ENCODE assay signal across 24 mouse cellular contexts in genomic region chr2:143078198-143078851, GRCm38 (mm10). TPM values are rescaled to one million over a fixed set of nuclear protein-coding genes. Genes with fewer than 3 reads are reported as not detected.
DNase-seq lines count a peak whose midpoint lies in the region; ATAC-seq and TF ChIP-seq lines count a peak whose summit lies in the region.
"Had no signal": no experiment of that assay in that cellular context is flagged by ENCODE, and none has a peak within 500 bp of the region (broad histone marks: within the 10 kb centered on the region; RNA-seq: fewer than 3 reads in every experiment).

TSS of gene Otor (plus strand) at chr2:143078473.

- no peaks in the 10 kb centered on the region for H3K9me3 ChIP-seq in lung, embryonic 16.5 days (ENCODE audit: control insufficient read depth, low read length)
- no peaks in the 10 kb centered on the region for H3K9me3 ChIP-seq in embryonic facial prominence, embryonic 13.5 days
- no peaks in the 10 kb centered on the region for H3K9me3 ChIP-seq in limb, embryonic 14.5 days (ENCODE audit: control insufficient read depth, low read length)
- H3K9me3 ChIP-seq: liver, embryonic 15.5 days; megakaryocyte, embryonic 14.5 days had no signal

- no peaks in the 10 kb centered on the region; the same call in 1 of the 2 replicates for H3K4me1 ChIP-seq in lung, embryonic 16.5 days (replicated peaks; ENCODE audit: control insufficient read depth, insufficient read depth, low read length)
- H3K4me1 ChIP-seq in embryonic facial prominence, embryonic 13.5 days: peaks cover 23% of the 10 kb centered on the region
- peaks cover 10% of the 10 kb centered on the region for H3K4me1 ChIP-seq in limb, embryonic 14.5 days (ENCODE audit: control insufficient read depth, insufficient read depth, low read length)
- H3K4me1 ChIP-seq: liver, embryonic 15.5 days had no signal

- H3K9ac ChIP-seq in lung, embryonic 16.5 days (ENCODE audit: low read length): no peak within 1 kb of the TSS
- 0 out of 2 replicates have a peak within 1 kb of the TSS, but pooled peaks have one; percentile 1 for H3K9ac ChIP-seq in embryonic facial prominence, embryonic 13.5 days
- no peak within 1 kb of the TSS for H3K9ac ChIP-seq in limb, embryonic 14.5 days (ENCODE audit: low read depth, low read length, severe bottlenecking)
- H3K9ac ChIP-seq: hindbrain, embryonic 14.5 days; liver, embryonic 15.5 days had no signal

- TF ChIP-seq POLR2A in limb, embryonic 14.5 days (IDR thresholded peaks at IDR 0.05; ENCODE audit: borderline replicate concordance, extremely low read depth, insufficient read depth, insufficient read length): no peak

- DNase-seq in embryo, embryonic 10.5 days (ENCODE audit: low spot score): peak; percentile 13
- DNase-seq in embryo, embryonic 11 days: no peak
- no peak for DNase-seq in lung, postnatal 4 days
- DNase-seq in limb, embryonic 14.5 days (ENCODE audit: low spot score): peak; percentile 18
- DNase-seq in urinary bladder, postnatal 14 days (ENCODE audit: low spot score): no peak
- DNase-seq in heart, postnatal 10 days: no peak
- DNase-seq: adrenal gland, postnatal 25 days; cerebellum, adult 11-12 months; cerebellum, postnatal 14 days; heart, postnatal 14 days; kidney, postnatal 36 days; layer of hippocampus, adult 9-11 months; lung, postnatal 14 days had no signal

- ATAC-seq in lung, embryonic 16.5 days (ENCODE audit: low read depth): no peak
- ATAC-seq in embryonic facial prominence, embryonic 13.5 days (ENCODE audit: insufficient number of reproducible peaks, insufficient read depth, low FRiP score, low TSS enrichment, low read depth): peak; percentile 65
- ATAC-seq in limb, embryonic 14.5 days (ENCODE audit: low FRiP score, low read depth): peak; percentile 75; the same call in 1 of the 2 replicates

- no peaks in the 10 kb centered on the region for H3K27me3 ChIP-seq in lung, embryonic 16.5 days (ENCODE audit: control insufficient read depth, insufficient read depth, low read depth, low read length)
- no peaks in the 10 kb centered on the region for H3K27me3 ChIP-seq in embryonic facial prominence, embryonic 13.5 days
- no peaks in the 10 kb centered on the region for H3K27me3 ChIP-seq in limb, embryonic 14.5 days (ENCODE audit: control insufficient read depth, insufficient read depth, low read length)
- H3K27me3 ChIP-seq: liver, embryonic 15.5 days; megakaryocyte, embryonic 14.5 days had no signal

- H3K4me2 ChIP-seq in lung, embryonic 16.5 days (ENCODE audit: low read depth, low read length): no peak within 1 kb of the TSS
- peak within 1 kb of the TSS; percentile 44 for H3K4me2 ChIP-seq in embryonic facial prominence, embryonic 13.5 days
- H3K4me2 ChIP-seq in limb, embryonic 14.5 days (replicated peaks; ENCODE audit: low read depth, low read length, severe bottlenecking): 0 out of 2 replicates have a peak within 1 kb of the TSS, but pooled peaks have one; percentile 20
- H3K4me2 ChIP-seq: heart, embryonic 11.5 days; hindbrain, embryonic 14.5 days; liver, embryonic 15.5 days had no signal

- no peak within 1 kb of the TSS for H3K4me3 ChIP-seq in lung, embryonic 16.5 days (ENCODE audit: low read length)
- H3K4me3 ChIP-seq in embryonic facial prominence, embryonic 13.5 days: no peak within 1 kb of the TSS; the same call in 1 of the 2 replicates
- H3K4me3 ChIP-seq in limb, embryonic 14.5 days (replicated peaks; ENCODE audit: low read length): no peak within 1 kb of the TSS
- H3K4me3 ChIP-seq: left cerebral cortex, adult 2 months; liver, embryonic 15.5 days; megakaryocyte, embryonic 14.5 days had no signal

- intact Hi-C loops in heart, postnatal 10 days (cut with DNase I): no loop called here

- H3K27ac ChIP-seq in lung, embryonic 16.5 days (ENCODE audit: low read length): peak within 1 kb of the TSS; percentile 15; the same call in 1 of the 2 replicates
- peak within 1 kb of the TSS; percentile 79 for H3K27ac ChIP-seq in embryonic facial prominence, embryonic 13.5 days
- H3K27ac ChIP-seq in limb, embryonic 14.5 days (replicated peaks; ENCODE audit: low read depth, low read length): peak within 1 kb of the TSS; percentile 41; the same call in 1 of the 2 replicates
- H3K27ac ChIP-seq: hindbrain, embryonic 14.5 days; left cerebral cortex, adult 2 months; liver, embryonic 15.5 days had no signal

- H3K36me3 ChIP-seq in lung, embryonic 16.5 days (ENCODE audit: control insufficient read depth, insufficient read depth, low read length): no peaks in the 10 kb centered on the region
- H3K36me3 ChIP-seq in embryonic facial prominence, embryonic 13.5 days: no peaks in the 10 kb centered on the region
- no peaks in the 10 kb centered on the region for H3K36me3 ChIP-seq in limb, embryonic 14.5 days (ENCODE audit: control insufficient read depth, insufficient read depth, low read length)
- H3K36me3 ChIP-seq: liver, embryonic 15.5 days had no signal

- WGBS in lung, embryonic 16.5 days: 42% methylated on average over 8 of the region's 8 CpGs
- WGBS in embryonic facial prominence, embryonic 13.5 days: 36% methylated on average over 8 of the region's 8 CpGs
- 55% methylated on average over 8 of the region's 8 CpGs for WGBS in limb, embryonic 14.5 days

RNA-seq across cellular contexts. Expression of gene Otor, which starts in this region (rescaled TPM):
- polyA plus RNA-seq in lung, embryonic 16.5 days (2015; fragmentation: Nextera tagmentation; extraction: Ambion mirVana): 0.64 and 1.3 TPM in 2 replicates
- polyA plus RNA-seq in embryonic facial prominence, embryonic 13.5 days (2015; fragmentation: Nextera tagmentation; extraction: Ambion mirVana): 30.6 and 33.4 TPM in 2 replicates
- polyA plus RNA-seq in limb, embryonic 14.5 days (2012; rRNA removed): 5.6 and 5.8 TPM in 2 replicates
- polyA plus RNA-seq in limb, embryonic 14.5 days (2014; fragmentation: Nextera tagmentation; extraction: Ambion mirVana): 7.7 and 10.5 TPM in 2 replicates
- total RNA-seq in heart, postnatal 10 days (2021): not detected
- total RNA-seq: adrenal gland, postnatal 25 days; gastrocnemius, adult 18-20 months; heart, postnatal 14 days; left cerebral cortex, adult 2 months; monocyte, adult 5-6 weeks had no signal
- polyA plus RNA-seq: gonadal fat pad, adult 2 months; hindbrain, embryonic 14.5 days; liver, embryonic 15.5 days; small intestine, adult 2 months had no signal

Comparison
In these comparisons a context has a peak if more than half of its experiments do, and no peak if none do; other contexts are left out.
1. DNase-seq: peak in embryo, embryonic 10.5 days (single experiment) and limb, embryonic 14.5 days (single experiment); none in embryo, embryonic 11 days (single experiment), lung, postnatal 4 days (0 of 2), urinary bladder, postnatal 14 days (single experiment) and heart, postnatal 10 days (0 of 2).
2. H3K27ac ChIP-seq: peak in every context shown above with its lines; median percentile 79 in embryonic facial prominence, embryonic 13.5 days; 41 in limb, embryonic 14.5 days; 15 in lung, embryonic 16.5 days.